Mouse (Mus musculus) kidney, embryonic 14.5 days (tissue): ENCODE data around the gene Shisa6. TPM values are rescaled to one million over a fixed set of nuclear protein-coding genes. Genes with fewer than 3 reads are reported as not detected.

Experiments
- ATAC-seq: fragments of 200-750 bp; cut with Nextera tagmentation; 2 replicates; pipeline ENCODE4 v1.8.0; 2017; ENCODE audit warnings: moderate number of reproducible peaks, mild to moderate bottlenecking, moderate TSS enrichment, moderate library complexity; ENCODE audit not compliant: low FRiP score, low TSS enrichment
- H3K27ac ChIP-seq: fragments of 300-500 bp; sonication (generic); 2 replicates; pipeline ENCODE4 v1.5.1; 2014; ENCODE audit warnings: low read depth, mild to moderate bottlenecking, low read length, moderate library complexity, mixed read lengths
- H3K27me3 ChIP-seq: fragments of 300-500 bp; sonication (generic); 2 replicates; pipeline ENCODE4 v1.6.1; 2014; ENCODE audit warnings: mild to moderate bottlenecking, low read length; ENCODE audit not compliant: control insufficient read depth, insufficient read depth
- H3K36me3 ChIP-seq: fragments of 300-500 bp; sonication (generic); 2 replicates; pipeline ENCODE4 v1.6.1; 2014; ENCODE audit warnings: low read length, mixed read lengths; ENCODE audit not compliant: control insufficient read depth, insufficient read depth
- H3K4me1 ChIP-seq: fragments of 300-500 bp; sonication (generic); 2 replicates; pipeline ENCODE4 v1.6.1; 2014; ENCODE audit warnings: low read length, mixed read lengths; ENCODE audit not compliant: control insufficient read depth, insufficient read depth
- H3K4me2 ChIP-seq: fragments of 300-500 bp; sonication (generic); replicated peaks from 2 replicates; pipeline ENCODE4 v1.6.1; 2014; ENCODE audit warnings: low read depth, mild to moderate bottlenecking, low read length
- H3K4me3 ChIP-seq: fragments of 300-500 bp; sonication (generic); 2 replicates; pipeline ENCODE4 v1.5.1; 2014; ENCODE audit warnings: mild to moderate bottlenecking, low read length
- H3K9ac ChIP-seq: fragments of 300-500 bp; sonication (generic); 2 replicates; pipeline ENCODE4 v1.6.1; 2014; ENCODE audit warnings: low read depth, mild to moderate bottlenecking, low read length, moderate library complexity
- H3K9me3 ChIP-seq: fragments of 300-500 bp; sonication (generic); 2 replicates; pipeline ENCODE4 v1.6.1; 2016; ENCODE audit warnings: low read length; ENCODE audit not compliant: control insufficient read depth
- WGBS: fragments of 180-500 bp; shearing (Covaris S2); extraction: QIAGEN DNeasy Blood & Tissue Kit; methylation state at CpG from one replicate; pipeline ENCODE4 v1.1.7; 2014; 5-methylcytosine and 5-hydroxymethylcytosine counted together
- polyA plus RNA-seq: library from polyadenylated mRNA; unstranded; fragments of >200 nt; fragmentation: Nextera tagmentation; extraction: Ambion mirVana; gene quantifications from 2 replicates; pipeline ENCODE4 v1.2.1, GENCODE M21; 2014

The Shisa6 gene
- 0.14 and 0.20 TPM in 2 replicates for polyA plus RNA-seq

DNA sequence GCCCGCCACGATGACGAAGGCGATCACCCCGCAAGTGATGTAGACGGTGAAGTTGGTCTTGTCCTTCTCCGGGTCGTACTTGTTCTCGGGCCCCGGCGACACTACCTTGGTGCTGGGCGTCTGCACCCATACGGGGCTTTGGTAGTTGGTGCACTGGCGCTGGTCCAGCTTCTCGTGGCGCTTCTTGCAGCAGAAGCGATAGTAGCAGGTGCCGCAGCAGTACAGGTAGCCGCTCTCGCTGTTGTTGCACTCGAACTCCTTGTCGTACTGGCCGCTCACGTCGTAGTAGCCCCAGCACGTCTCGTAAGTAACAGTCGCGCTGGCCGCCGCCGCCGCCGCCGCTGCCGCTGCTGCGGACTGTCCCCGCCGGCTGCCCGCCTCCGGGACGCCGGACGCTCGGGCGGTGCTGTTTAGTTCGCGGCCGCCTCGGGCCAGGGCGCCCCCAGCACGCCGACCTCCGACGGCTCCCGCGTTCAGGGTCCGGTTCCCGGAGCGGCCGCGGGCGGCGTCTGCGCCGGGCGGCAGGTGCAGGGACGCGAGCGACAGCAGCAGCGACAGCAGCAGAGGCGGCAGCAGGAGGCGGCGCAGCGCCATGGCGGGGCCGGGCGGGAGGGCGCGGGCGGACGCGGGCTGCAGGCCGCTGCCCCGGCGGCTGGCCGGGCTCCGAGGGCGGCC, at the start of gene Shisa6:
TSS of gene Shisa6 (minus strand) at position 594 of the 675 bp plus-strand sequence.
- H3K9ac ChIP-seq: peak within 1 kb of the TSS; percentile 51
- peak within 1 kb of the TSS; percentile 53 for H3K4me3 ChIP-seq
- ATAC-seq: peak; percentile 39; the same call in 1 of the 2 replicates
- no peaks in the 10 kb centered on the region for H3K9me3 ChIP-seq
- under 1% methylated on average over 67 of the region's 89 CpGs for whole genome bisulfite sequencing
- no peaks in the 10 kb centered on the region for H3K36me3 ChIP-seq
- peaks cover 67% of the 10 kb centered on the region for H3K27me3 ChIP-seq
- no peaks in the 10 kb centered on the region for H3K4me1 ChIP-seq
- no peak within 1 kb of the TSS for H3K27ac ChIP-seq
- H3K4me2 ChIP-seq: peak within 1 kb of the TSS; percentile 91

DNA sequence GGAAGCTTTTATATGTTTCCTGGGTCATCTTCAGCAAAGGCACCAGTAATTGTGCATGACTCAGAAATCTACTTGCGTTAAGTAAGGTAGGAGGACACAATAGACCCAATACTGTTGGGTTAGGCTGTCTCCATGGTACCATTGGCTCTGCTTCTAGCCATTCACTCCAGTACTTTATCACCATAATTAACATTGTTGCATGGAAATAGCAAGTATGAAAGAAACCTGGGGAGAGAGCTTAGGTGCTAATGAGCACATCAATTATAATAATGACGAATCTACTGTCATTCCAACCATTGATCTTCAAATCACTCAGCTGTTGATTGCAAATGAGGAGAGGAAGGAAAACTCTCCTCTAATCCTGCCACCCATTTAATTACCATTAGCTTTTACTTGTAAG, 48.1 kb upstream of the Shisa6 start:
- Histone ChIP-seq H3K4me2 (no peak overlapping the region), H3K27me3 (peaks cover 3% of the 10 kb centered on the region; the same call in 1 of the 2 replicates), H3K36me3 (no peaks in the 10 kb centered on the region), H3K9ac (no peak overlapping the region), H3K4me3 (no peak overlapping the region), H3K4me1 (no peaks in the 10 kb centered on the region), H3K9me3 (no peaks in the 10 kb centered on the region), H3K27ac (no peak overlapping the region)
- ATAC-seq: no peak
- WGBS: 14% methylated on average over 2 of the region's 2 CpGs

DNA sequence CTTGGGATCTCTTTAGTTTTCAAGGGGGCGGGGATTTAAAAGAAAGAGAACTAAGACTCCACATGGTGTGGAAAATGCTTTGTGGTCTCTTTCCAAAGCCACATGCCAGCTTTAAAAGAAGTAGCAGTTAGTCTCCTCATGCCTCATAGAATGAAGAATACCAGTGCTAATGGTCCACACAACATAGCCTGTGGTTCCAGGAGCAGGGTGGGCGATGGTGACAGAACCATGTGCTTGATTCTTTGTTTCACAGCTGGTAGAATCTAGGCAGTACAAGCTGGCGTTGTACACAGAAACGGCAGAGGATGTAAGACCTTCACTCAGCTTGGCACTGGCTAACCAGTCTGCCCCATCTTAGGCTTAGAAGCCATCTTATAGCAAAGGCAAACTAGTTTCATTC, 43.3 kb upstream of the Shisa6 start:
- WGBS: 92% methylated on average over 4 of the region's 4 CpGs
- Histone ChIP-seq H3K4me1 (no peaks in the 10 kb centered on the region), H3K27me3 (peaks cover 21% of the 10 kb centered on the region)

DNA sequence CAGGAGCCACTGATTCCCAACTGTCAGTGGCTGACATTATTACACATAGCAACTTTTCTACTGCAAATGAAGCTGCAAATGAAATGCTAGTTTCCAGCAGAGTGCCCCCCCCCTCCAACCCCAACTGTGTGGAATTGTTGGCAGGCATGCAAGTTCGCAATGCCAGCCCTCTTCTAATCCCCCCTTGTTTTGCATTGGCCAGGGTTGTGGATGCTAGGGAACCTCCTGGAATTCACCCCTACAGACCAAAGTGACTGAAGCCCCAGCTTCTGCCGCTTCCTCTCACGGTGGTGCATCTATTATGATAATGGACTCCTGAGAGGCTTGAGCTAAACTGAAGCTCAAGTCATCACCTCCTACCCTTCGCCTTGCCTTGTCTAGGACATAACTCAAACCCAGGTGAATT, 42.6 kb upstream of the Shisa6 start:
- 26% methylated on average over 4 of the region's 4 CpGs for WGBS
- H3K27ac ChIP-seq: no peak overlapping the region

More for the DNA sequence above, 43.3 kb upstream of the Shisa6 start:
- ATAC-seq: no peak
- Histone ChIP-seq H3K36me3 (no peaks in the 10 kb centered on the region), H3K9me3 (no peaks in the 10 kb centered on the region), H3K27ac (no peak overlapping the region), H3K9ac (no peak overlapping the region), H3K4me2 (no peak overlapping the region), H3K4me3 (no peak overlapping the region)

DNA sequence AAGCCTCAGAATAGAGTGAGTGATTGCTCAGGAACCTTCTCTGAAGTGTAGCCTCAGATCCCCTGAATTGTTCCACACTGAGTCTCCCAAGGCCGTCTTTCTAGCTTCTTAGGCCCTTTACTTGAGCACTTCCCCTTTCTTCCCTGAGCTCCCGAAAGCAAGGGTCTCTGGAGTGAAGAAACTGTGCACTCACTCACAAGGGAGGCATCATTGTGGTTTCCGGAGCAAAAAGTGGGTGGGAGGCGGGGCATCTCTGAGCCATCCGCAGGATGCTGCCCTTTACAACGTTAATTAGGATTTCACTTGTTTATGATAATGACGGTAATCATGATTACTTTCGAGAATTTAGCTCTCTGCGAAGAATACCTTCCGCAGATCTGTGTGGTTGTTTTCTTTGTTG, 41.6 kb upstream of the Shisa6 start:
- H3K36me3 ChIP-seq: no peaks in the 10 kb centered on the region
- no peak overlapping the region for H3K27ac ChIP-seq
- 5% methylated on average over 10 of the region's 10 CpGs for WGBS
- no peaks in the 10 kb centered on the region for H3K9me3 ChIP-seq
- no peak overlapping the region for H3K4me3 ChIP-seq
- H3K4me2 ChIP-seq: peak overlapping the region; percentile 25
- peaks cover 21% of the 10 kb centered on the region for H3K27me3 ChIP-seq
- H3K4me1 ChIP-seq: no peaks in the 10 kb centered on the region
- no peak for ATAC-seq
- H3K9ac ChIP-seq: no peak overlapping the region

More for the DNA sequence above, 42.6 kb upstream of the Shisa6 start:
- H3K27me3 ChIP-seq: peaks cover 21% of the 10 kb centered on the region
- H3K9me3 ChIP-seq: no peaks in the 10 kb centered on the region
- H3K9ac ChIP-seq: no peak overlapping the region
- H3K4me1 ChIP-seq: no peaks in the 10 kb centered on the region
- H3K4me2 ChIP-seq: no peak overlapping the region
- H3K36me3 ChIP-seq: no peaks in the 10 kb centered on the region
- ATAC-seq: no peak
- H3K4me3 ChIP-seq: no peak overlapping the region

DNA sequence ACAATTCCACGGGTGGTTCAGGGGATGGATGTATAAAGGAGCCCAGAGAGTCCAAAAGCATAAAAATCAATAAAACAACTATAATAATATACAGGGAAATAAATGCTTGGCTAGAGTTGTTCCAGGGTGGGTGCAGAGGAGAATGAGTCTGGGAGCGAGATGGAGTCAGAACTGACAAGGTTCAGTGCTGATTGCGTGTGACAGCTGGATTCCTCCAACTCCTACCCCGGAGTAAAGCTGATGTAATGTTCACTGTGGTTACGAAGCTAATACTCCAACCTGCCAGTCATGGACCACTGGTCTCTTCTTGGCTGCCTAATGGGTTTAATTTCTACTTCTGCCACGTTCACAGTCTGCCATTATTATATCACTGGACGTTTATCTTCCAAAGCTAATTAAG, 36.5 kb upstream of the Shisa6 start:
- H3K36me3 ChIP-seq: no peaks in the 10 kb centered on the region
- no peak overlapping the region for H3K9ac ChIP-seq
- WGBS: 36% methylated on average over 7 of the region's 7 CpGs
- no peak for ATAC-seq
- no peaks in the 10 kb centered on the region for H3K4me1 ChIP-seq
- H3K4me2 ChIP-seq: no peak overlapping the region
- no peak overlapping the region for H3K4me3 ChIP-seq
- H3K27ac ChIP-seq: no peak overlapping the region
- H3K27me3 ChIP-seq: peaks cover 6% of the 10 kb centered on the region
- no peaks in the 10 kb centered on the region for H3K9me3 ChIP-seq

DNA sequence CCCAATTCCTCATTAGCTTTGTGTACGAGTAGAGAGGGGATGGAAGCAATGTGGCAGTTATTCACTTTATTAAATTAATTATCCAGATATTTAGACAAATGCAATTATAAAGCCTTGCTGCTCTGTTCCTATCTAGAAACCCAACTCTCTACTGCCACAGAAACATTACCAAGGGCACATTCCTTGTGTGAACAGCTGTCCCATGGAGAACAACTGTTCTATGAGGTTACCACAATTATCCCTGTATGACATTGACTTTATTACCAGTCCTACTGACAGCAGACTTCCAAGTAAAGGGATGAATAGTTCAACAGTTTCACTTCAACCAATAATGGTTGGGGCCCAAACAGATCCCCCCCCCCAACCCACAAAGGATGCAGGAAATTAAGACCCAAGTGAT, 12.1 kb upstream of the Shisa6 start:
- Histone ChIP-seq H3K4me1 (no peaks in the 10 kb centered on the region), H3K4me2 (no peak overlapping the region), H3K27me3 (no peaks in the 10 kb centered on the region), H3K27ac (no peak overlapping the region), H3K9ac (no peak overlapping the region), H3K36me3 (no peaks in the 10 kb centered on the region), H3K9me3 (no peaks in the 10 kb centered on the region), H3K4me3 (no peak overlapping the region)
- 64% methylated on average over 1 of the region's 1 CpGs for WGBS
- no peak for ATAC-seq

DNA sequence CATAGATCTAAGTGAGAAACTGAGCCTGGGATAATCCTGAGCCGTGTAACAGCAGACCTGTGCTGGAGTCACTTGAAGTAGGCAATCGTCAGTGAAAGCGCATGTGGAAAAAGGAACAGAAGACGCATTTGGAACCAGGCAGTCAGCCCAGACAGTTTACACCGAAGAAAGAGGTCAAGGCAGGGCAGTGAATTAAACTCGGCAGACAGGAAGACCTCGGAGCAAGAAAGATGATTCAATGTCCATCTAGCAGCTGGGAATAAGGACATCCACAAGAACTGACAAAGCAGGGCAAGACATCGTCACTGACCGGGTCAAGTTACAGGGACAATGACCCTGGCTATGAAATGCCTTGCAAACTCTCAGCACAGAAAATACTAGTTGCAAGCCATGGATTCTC, 10.1 kb upstream of the Shisa6 start:
- no peaks in the 10 kb centered on the region for H3K27me3 ChIP-seq
- H3K4me3 ChIP-seq: no peak overlapping the region
- WGBS: 43% methylated on average over 9 of the region's 9 CpGs
- H3K36me3 ChIP-seq: no peaks in the 10 kb centered on the region
- H3K4me2 ChIP-seq: no peak overlapping the region
- no peaks in the 10 kb centered on the region for H3K9me3 ChIP-seq
- H3K9ac ChIP-seq: no peak overlapping the region
- no peaks in the 10 kb centered on the region for H3K4me1 ChIP-seq
- ATAC-seq: no peak
- no peak overlapping the region for H3K27ac ChIP-seq

DNA sequence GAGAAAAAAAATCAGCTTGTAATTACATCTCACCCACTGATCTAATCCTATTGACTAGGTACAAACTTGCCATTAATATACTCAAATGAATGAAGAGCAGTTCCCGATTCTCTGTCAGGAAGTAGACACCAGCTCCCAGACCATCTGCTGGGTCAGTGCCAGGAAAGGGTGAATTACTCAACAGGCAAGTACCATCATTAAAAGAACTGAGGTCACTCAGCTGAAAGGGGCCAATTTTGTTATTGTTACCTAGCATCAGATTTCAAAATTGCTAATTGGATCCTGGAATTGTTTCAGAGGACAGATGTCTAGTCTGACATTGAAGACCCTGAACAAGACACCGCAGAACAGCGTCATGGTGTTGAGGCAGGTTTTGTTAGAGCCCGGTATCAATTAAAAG, 9.4 kb upstream of the Shisa6 start:
- Histone ChIP-seq H3K4me1 (no peaks in the 10 kb centered on the region), H3K27ac (no peak overlapping the region)

More for the DNA sequence above, 9.4 kb upstream of the Shisa6 start:
- WGBS: 75% methylated on average over 4 of the region's 4 CpGs
- Histone ChIP-seq H3K9me3 (no peaks in the 10 kb centered on the region), H3K27me3 (no peaks in the 10 kb centered on the region), H3K36me3 (no peaks in the 10 kb centered on the region), H3K4me3 (no peak overlapping the region), H3K9ac (no peak overlapping the region), H3K4me2 (no peak overlapping the region)
- ATAC-seq: no peak
